Mouse (Mus musculus) cerebellum, postnatal 36 days (tissue): ENCODE measurements at regions not wholly inside any gene's neighbourhood (a gene's known extent, or its start where the extent isn't known, plus 50 kb on each side); places are given as distances from the start of the nearest gene placed in this dataset.
"Not testable (repeated sequence)": the region's sequence is repeated elsewhere in the genome, so short reads cannot be mapped to it uniquely, and the experiment has no call there.

Experiments used
- DNase-seq, 2 experiments: peaks; one replicate each; pipeline ENCODE4 v3.0.0; 2021 to 2022; ENCODE audit warnings: mixed read lengths in 2 of 2

DNA sequence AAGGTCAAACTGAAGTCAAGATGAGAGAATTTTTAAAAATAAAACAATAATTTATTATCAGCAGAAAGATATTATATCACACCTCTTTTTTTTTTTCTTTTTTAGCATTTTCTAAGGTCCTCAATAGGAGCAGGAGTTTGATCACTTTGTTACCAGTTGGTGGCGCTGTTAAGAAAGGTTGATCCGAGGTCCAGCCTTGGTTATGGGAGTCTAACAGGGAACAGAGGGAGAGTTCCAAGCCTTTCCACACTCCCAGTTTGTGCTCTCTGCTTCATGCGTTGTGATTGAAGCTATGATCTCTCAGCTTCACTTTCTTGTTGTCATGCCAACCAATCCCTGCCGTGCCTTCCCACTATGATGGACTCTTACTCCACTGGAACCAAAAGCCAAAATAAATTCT lies 83.8 kb downstream of the Fam174a start:
- DNase-seq, result no peak

- DNase-seq, result no peak
Measured at GRCm38 (mm10) chr1:95399764-95400163, 86.3 kb downstream of the Fam174a start.

DNA sequence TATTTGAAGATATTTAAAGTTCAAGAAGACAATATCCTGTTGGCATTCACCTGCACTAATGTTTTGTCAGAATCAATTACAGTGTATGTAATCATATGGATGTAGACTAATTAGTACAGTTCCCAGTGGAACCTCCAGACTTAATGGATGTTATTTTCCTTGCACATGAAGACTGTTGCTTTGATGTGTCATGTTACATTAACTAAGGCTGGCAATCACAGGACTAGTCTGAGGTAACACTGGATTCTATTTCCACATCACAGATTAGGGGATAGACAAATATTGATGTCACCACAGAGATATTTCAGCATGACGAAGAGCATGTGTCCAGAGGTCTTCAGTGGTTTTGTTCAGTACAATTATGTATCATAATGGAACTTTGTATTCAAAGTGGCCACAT lies 108.8 kb downstream of the Fam174a start:
- DNase-seq, result no peak

- no peak for DNase-seq
Measured at GRCm38 (mm10) chr1:95425420-95425819, 112.0 kb downstream of the Fam174a start.

DNA sequence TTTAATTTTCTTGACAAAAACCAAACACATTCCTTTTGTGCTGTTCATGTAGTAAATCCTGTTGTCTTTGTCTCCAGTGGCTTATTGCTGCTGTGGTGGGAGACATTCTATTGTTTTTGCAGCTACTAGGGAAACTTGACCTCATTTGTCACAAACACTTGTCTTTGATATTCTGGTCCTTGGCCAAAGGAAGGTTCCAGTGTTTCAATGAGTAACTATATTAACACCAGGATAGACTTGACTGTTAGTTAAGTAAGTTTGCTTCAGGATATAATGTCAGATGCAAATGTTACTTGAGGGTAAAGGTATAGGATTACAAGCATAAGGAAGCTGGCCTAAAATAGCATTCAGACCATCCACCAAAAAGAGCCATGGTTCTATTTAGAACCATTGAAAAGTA lies 123.7 kb downstream of the Fam174a start:
- no peak for DNase-seq

DNA sequence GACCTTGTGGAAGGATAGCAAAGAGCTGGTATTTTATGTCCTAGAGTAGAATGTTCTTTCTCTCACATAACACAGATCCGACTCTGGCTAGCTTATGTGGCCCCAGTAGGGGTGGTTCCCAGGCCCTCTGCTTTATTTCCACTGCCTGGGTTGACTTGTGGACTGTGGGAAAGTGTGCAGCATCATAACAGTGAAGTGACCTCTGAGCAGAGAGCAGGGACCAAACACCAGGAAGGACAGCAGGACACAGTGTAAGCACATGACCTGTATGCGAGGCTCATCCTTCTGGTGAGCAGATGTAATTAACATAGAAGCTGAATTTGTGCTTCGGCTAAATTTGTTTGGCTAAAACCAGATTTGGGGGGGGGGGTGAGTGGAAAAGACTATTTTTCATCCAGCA lies 132.1 kb downstream of the Fam174a start:
- DNase-seq, result no peak

GRCm38 (mm10) chr1:95448962-95449558 lies 135.6 kb downstream of the Fam174a start:
- no peak for DNase-seq

DNA sequence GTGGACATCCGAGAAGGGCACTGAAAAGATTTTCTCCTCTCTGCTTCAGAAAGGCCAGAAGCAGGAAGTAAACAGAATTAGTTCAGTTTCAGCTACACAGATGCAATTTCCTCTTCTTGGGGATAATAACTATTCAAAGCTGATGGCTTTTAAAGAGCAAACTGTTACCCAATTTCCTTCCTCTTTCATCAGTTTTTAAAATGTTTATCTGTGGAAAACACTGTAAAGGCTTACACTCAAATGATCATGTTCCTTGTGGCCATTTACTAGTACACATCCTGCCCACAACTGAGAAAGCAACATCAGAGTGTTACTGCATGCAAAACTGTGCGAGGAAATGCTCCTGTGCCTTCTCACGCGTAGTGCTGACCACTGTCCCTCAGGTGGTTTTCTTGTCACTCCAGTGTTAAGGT lies 137.5 kb downstream of the Fam174a start:
- no peak for DNase-seq

DNA sequence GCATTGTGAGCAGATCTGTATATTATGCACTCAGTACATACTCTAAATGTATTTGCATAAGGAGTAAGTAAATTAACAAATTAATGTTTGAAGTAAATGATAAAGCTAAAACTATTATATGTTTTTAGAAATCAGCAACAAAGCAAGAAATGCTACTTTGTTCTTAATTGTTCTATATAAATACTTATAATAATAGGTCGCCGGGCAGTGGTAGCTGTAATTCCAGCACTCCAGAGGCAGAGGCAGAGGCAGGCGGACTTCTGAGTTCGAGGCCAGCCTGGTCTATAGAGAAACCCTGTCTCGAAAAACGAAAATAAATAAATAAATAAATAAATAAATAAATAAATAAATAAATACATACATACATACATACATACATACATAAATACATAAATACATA lies 138.3 kb downstream of the Fam174a start:
- DNase-seq, result peak; percentile 41 to 48

- no peak for DNase-seq
Measured at GRCm38 (mm10) chr1:95454246-95454645, 140.8 kb downstream of the Fam174a start.

- no peak for DNase-seq
Measured at GRCm38 (mm10) chr1:95459355-95459754, 145.9 kb downstream of the Fam174a start.

- DNase-seq, result no peak
Measured at GRCm38 (mm10) chr1:95468095-95468494, 154.7 kb downstream of the Fam174a start.

GRCm38 (mm10) chr1:95468772-95469171 lies 155.3 kb downstream of the Fam174a start:
- DNase-seq, result no peak

DNA sequence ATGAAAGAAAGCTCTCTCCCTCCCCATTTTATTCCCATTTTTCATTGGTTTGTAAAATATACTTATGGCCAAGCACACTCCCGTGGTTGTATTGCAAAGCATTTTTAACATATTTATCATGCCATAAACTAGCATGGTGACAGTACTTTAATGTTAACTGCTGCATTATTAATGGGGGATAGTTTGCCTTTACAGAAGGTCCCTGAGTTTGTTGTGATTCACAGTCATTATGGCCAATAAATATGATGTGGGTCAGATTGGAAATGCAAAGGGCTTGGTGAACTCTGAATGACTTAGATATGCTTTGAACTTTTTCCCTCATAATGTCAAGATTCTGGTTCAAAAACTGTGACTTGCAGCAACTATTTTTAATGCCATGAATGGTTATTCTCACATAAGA lies 157.1 kb downstream of the Fam174a start:
- no peak for DNase-seq

DNA sequence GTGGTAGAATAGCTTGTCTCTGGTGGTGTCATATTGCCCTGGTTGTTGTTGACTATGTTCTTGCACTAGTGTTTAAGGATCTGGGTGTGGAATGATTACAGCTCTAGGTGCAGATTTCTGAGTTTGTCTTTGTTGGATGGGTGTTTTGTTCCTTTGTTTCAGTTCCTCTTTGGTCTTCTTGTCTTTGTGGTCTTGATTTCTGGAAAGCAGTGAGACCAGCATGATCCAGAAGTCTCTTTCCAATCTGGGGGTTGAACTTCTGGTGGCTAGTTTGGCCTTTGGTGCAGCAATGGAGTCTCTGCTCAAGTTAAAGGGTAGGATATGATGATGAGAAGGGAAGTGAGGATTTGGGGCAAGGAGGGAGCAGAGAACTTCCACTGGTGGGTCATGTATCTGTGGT lies 174.4 kb downstream of the St8sia4 start:
- no peak for DNase-seq

DNA sequence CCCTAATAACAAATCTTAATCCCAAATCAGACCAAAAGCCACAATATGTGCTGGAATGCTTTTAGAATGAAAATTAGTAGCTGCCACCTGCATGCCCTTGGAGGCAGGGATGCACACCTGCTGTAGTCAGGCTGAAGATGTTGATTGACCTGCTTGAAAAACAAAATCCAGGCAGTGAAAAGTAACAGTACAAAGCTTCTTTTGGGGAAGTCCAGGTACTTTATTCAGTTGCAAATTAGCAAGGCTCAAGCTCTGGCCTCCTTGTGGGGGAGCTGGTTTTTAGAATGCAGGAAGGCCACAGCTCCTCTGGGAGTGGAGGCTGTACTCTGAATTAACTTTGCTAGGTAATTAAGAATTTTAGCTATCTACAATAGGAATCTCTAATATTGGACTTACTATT lies 166.7 kb downstream of the St8sia4 start:
- not testable (repeated sequence) for DNase-seq

DNA sequence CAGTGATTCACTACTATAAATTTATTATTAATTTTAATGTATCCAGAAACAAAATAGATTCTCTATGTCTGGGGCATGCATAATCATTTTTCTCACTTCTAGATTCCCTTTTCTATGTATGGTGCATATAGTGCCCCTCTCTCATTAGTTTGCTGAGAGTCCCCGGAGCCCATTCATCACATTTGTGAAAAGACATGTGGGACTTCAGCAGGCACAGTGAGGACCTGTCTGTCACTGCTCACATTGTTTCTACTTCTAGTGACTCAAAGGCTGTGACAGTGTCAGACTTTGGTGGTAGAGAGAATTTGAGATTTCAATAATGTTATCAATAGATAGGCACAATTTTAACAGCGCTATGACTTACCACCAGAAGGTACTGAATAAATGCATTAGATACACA lies 158.7 kb downstream of the St8sia4 start:
- DNase-seq, result no peak

DNA sequence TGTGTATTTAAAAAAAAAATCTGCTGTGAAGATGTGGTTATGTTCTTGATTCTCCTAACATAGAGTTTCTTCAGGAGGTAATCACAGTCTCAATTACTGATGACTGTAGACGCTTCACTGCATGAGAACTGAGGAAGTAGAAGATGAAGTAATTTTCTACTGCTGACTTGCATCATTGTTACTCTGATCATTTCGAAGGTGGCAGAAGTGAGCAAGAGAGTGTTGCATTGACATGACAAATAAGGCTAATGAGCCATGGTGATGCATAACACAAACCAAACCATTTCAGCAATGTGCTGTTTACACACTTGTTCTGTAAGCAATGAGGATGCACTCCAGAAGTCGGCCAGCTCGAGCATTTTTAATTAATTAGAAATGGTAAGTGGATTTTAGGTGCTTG lies 138.6 kb downstream of the St8sia4 start:
- DNase-seq, result no peak

- no peak for DNase-seq
Measured at GRCm38 (mm10) chr1:95531017-95531416, 136.4 kb downstream of the St8sia4 start.
